Mouse (Mus musculus): ENCODE data around the gene Ubxn1. TPM values are rescaled to one million over a fixed set of nuclear protein-coding genes. Genes with fewer than 3 reads are reported as not detected.
"Not testable (repeated sequence)": the region's sequence is repeated elsewhere in the genome, so short reads cannot be mapped to it uniquely, and the experiment has no call there.

The Ubxn1 gene
- polyA plus RNA-seq (2012; rRNA removed): 84.2 and 101 TPM in 2 replicates

GRCm38 (mm10) chr19:8871267-8872186 is at the start of gene Ubxn1:
Ubxn1 (plus strand) TSS chr19:8871496.
- 1% methylated on average over 59 of the region's 59 CpGs for WGBS
- Histone ChIP-seq H3K4me1 (ENCODE audit: control insufficient read depth, insufficient read depth, low read length) (no peaks in the 10 kb centered on the region; the same call in 1 of the 2 replicates), H3K4me3 (replicated peaks; ENCODE audit: extremely low read depth, low read depth, low read length) (peak within 1 kb of the TSS; percentile 72)
- DNase-seq: peak; percentile 98
- TF ChIP-seq CTCF (IDR thresholded peaks at IDR 0.05; ENCODE audit: insufficient read depth, low read length) (no peak), POLR2A (IDR thresholded peaks at IDR 0.05; ENCODE audit: borderline replicate concordance, extremely low read depth, low read depth, low read length) (peak; percentile 51; the same call in 1 of the 2 replicates)

- no peak for DNase-seq
- no peak overlapping the region for H3K4me3 ChIP-seq (replicated peaks; ENCODE audit: extremely low read depth, low read depth, low read length)
- peaks cover 9% of the 10 kb centered on the region for H3K4me1 ChIP-seq (ENCODE audit: control insufficient read depth, insufficient read depth, low read length)
- TF ChIP-seq POLR2A (IDR thresholded peaks at IDR 0.05; ENCODE audit: borderline replicate concordance, extremely low read depth, low read depth, low read length) (no peak), CTCF (IDR thresholded peaks at IDR 0.05; ENCODE audit: insufficient read depth, low read length) (no peak)
- 52% methylated on average over 8 of the region's 8 CpGs for WGBS
Measured at GRCm38 (mm10) chr19:8822696-8823095, 48.6 kb upstream of the Ubxn1 start.

- H3K4me1 ChIP-seq (ENCODE audit: control insufficient read depth, insufficient read depth, low read length): no peaks in the 10 kb centered on the region
- 74% methylated on average over 8 of the region's 8 CpGs for WGBS
Measured at GRCm38 (mm10) chr19:8829660-8830059, 41.6 kb upstream of the Ubxn1 start, which contains the start of gene AC129217.1. AC129217.1 (plus strand) TSS chr19:8829773.

GRCm38 (mm10) chr19:8830664-8831063 is 40.6 kb upstream of the Ubxn1 start:
- no peak for DNase-seq
- TF ChIP-seq POLR2A (IDR thresholded peaks at IDR 0.05; ENCODE audit: borderline replicate concordance, extremely low read depth, low read depth, low read length) (no peak), CTCF (IDR thresholded peaks at IDR 0.05; ENCODE audit: insufficient read depth, low read length) (no peak)
- WGBS: 88% methylated on average over 8 of the region's 8 CpGs

More at GRCm38 (mm10) chr19:8829660-8830059, 41.6 kb upstream of the Ubxn1 start, which contains the start of gene AC129217.1:
- DNase-seq: no peak
- no peak within 1 kb of the TSS for H3K4me3 ChIP-seq (replicated peaks; ENCODE audit: extremely low read depth, low read depth, low read length)
- TF ChIP-seq CTCF (IDR thresholded peaks at IDR 0.05; ENCODE audit: insufficient read depth, low read length) (no peak), POLR2A (IDR thresholded peaks at IDR 0.05; ENCODE audit: borderline replicate concordance, extremely low read depth, low read depth, low read length) (no peak)

GRCm38 (mm10) chr19:8831262-8831661 is 40.0 kb upstream of the Ubxn1 start:
- H3K4me3 ChIP-seq (replicated peaks; ENCODE audit: extremely low read depth, low read depth, low read length): no peak overlapping the region
- 83% methylated on average over 11 of the region's 11 CpGs for WGBS
- no peaks in the 10 kb centered on the region for H3K4me1 ChIP-seq (ENCODE audit: control insufficient read depth, insufficient read depth, low read length)
- no peak for DNase-seq
- TF ChIP-seq POLR2A (IDR thresholded peaks at IDR 0.05; ENCODE audit: borderline replicate concordance, extremely low read depth, low read depth, low read length): no peak

More at GRCm38 (mm10) chr19:8830664-8831063, 40.6 kb upstream of the Ubxn1 start:
- Histone ChIP-seq H3K4me1 (ENCODE audit: control insufficient read depth, insufficient read depth, low read length) (no peaks in the 10 kb centered on the region), H3K4me3 (replicated peaks; ENCODE audit: extremely low read depth, low read depth, low read length) (no peak overlapping the region)

- peaks cover under 1% of the 10 kb centered on the region; the same call in 1 of the 2 replicates for H3K4me1 ChIP-seq (ENCODE audit: control insufficient read depth, insufficient read depth, low read length)
- H3K4me3 ChIP-seq (replicated peaks; ENCODE audit: extremely low read depth, low read depth, low read length): no peak overlapping the region
- 81% methylated on average over 4 of the region's 4 CpGs for WGBS
- TF ChIP-seq CTCF (IDR thresholded peaks at IDR 0.05; ENCODE audit: insufficient read depth, low read length) (no peak), POLR2A (IDR thresholded peaks at IDR 0.05; ENCODE audit: borderline replicate concordance, extremely low read depth, low read depth, low read length) (no peak)
- no peak for DNase-seq
Measured at GRCm38 (mm10) chr19:8832971-8833370, 38.3 kb upstream of the Ubxn1 start.

- 96% methylated on average over 10 of the region's 10 CpGs for whole genome bisulfite sequencing
- DNase-seq; H3K4me1 ChIP-seq (ENCODE audit: control insufficient read depth, insufficient read depth, low read length); H3K4me3 ChIP-seq (replicated peaks; ENCODE audit: extremely low read depth, low read depth, low read length): not testable (repeated sequence)
Measured at GRCm38 (mm10) chr19:8836327-8836726, 35.0 kb upstream of the Ubxn1 start.

- WGBS: under 1% methylated on average over 38 of the region's 38 CpGs
- DNase-seq: peak; percentile 86
- TF ChIP-seq POLR2A (IDR thresholded peaks at IDR 0.05; ENCODE audit: borderline replicate concordance, extremely low read depth, low read depth, low read length) (peak; percentile 69), CTCF (IDR thresholded peaks at IDR 0.05; ENCODE audit: insufficient read depth, low read length) (peak; percentile 32; the same call in 1 of the 2 replicates)
- Histone ChIP-seq H3K4me3 (replicated peaks; ENCODE audit: extremely low read depth, low read depth, low read length) (peak within 1 kb of the TSS; percentile 72), H3K4me1 (ENCODE audit: control insufficient read depth, insufficient read depth, low read length) (peaks cover 8% of the 10 kb centered on the region; the same call in 1 of the 2 replicates)
Measured at GRCm38 (mm10) chr19:8837251-8837791, 34.0 kb upstream of the Ubxn1 start, which contains the start of gene Bscl2. Bscl2 (plus strand) TSS chr19:8837467.

- 20% methylated on average over 15 of the region's 15 CpGs for WGBS
- Histone ChIP-seq H3K4me3 (replicated peaks; ENCODE audit: extremely low read depth, low read depth, low read length) (peak overlapping the region; percentile 72), H3K4me1 (ENCODE audit: control insufficient read depth, insufficient read depth, low read length) (peaks cover 8% of the 10 kb centered on the region; the same call in 1 of the 2 replicates)
- TF ChIP-seq POLR2A (IDR thresholded peaks at IDR 0.05; ENCODE audit: borderline replicate concordance, extremely low read depth, low read depth, low read length): no peak
- no peak for TF ChIP-seq CTCF (IDR thresholded peaks at IDR 0.05; ENCODE audit: insufficient read depth, low read length)
- DNase-seq: no peak
Measured at GRCm38 (mm10) chr19:8838041-8838730, 33.1 kb upstream of the Ubxn1 start.

Measured in lung, adult 2 months (tissue).